Mouse (Mus musculus) spleen, adult 2 months (tissue): ENCODE results near the gene Gm20683.

ENCODE experiments used
- CTCF ChIP-seq: fragments of 200-500 bp; IDR thresholded peaks from 2 replicates; pipeline ENCODE4 v1.5.1; 2011; ENCODE audit warnings: mild to moderate bottlenecking, inconsistent platforms; ENCODE audit not compliant: insufficient read depth, insufficient read length, insufficient replicate concordance; ENCODE audit errors: extremely low read depth
- POLR2A ChIP-seq: fragments of 200-500 bp; IDR thresholded peaks from 2 replicates; pipeline ENCODE4 v1.6.1; 2011; ENCODE audit warnings: low read depth, low read length, inconsistent platforms

DNA sequence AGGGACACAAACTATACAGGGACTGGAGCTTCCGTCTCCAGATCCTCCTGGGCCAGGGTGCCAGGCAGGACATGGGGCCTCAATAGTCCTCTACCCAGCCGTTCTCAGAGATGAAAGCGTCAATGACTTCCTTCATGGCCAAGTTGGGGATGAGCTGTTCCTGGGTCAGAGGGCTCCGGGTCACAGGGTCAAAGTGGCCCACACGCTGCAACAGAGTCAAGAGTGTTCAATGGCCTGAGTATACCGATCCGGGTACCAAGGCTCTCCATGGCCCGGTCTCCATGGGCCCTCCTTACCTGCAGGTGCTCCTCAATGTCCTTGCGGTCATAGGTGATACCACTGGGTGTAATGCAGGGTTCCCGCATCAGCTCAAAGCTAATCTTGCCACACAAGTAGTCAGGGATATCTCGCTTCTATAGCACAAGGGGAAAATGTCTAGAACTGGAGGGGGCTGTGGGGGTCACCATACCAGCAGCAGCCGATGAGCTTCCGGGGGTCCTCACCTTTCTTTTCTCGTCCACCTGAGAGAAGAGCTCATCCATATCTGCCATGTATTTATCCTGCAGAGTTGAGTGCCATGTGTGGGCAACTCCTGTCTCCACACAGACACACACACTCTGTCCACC is 10.6 kb downstream of the Gm20683 start:
- TF ChIP-seq POLR2A (no peak), CTCF (no peak)
